Mouse (Mus musculus): ENCODE data around the gene Cdh26.

GRCm38 (mm10) chr2:178457414-178457813 is 27.1 kb downstream of the Cdh26 start:
- TF ChIP-seq GATA1 (IDR thresholded peaks at IDR 0.05; ENCODE audit: low read length), result no peak
- no peak for TF ChIP-seq TAL1 (IDR thresholded peaks at IDR 0.05; ENCODE audit: low read length)
